Mouse (Mus musculus) MEL (cell line): ENCODE results near the gene Ptpra.

Experiments used
- BHLHE40 ChIP-seq: IDR thresholded peaks from 2 replicates; pipeline ENCODE4 v1.6.1; 2012; ENCODE audit warnings: low read depth, mild to moderate bottlenecking, inconsistent platforms, low read length, improper control_type of control experiment, borderline replicate concordance
- CTCF ChIP-seq, 3 experiments: IDR thresholded peaks in 2 of 3; conservative IDR thresholded peaks in 1 of 3; 2 replicates each; pipeline ENCODE4 v1.5.1; 2011 to 2012; ENCODE audit warnings: low read length in 3 of 3, low read depth in 2 of 3, mild to moderate bottlenecking in 2 of 3, improper control_type of control experiment in 1 of 3, inconsistent platforms in 1 of 3, mixed read lengths in 1 of 3, moderate library complexity in 1 of 3; ENCODE audit not compliant: control insufficient read depth in 1 of 3, insufficient read depth in 1 of 3, poor library complexity in 1 of 3, severe bottlenecking in 1 of 3
- GATA1 ChIP-seq: IDR thresholded peaks from 2 replicates; pipeline ENCODE4 v1.6.1; 2011; ENCODE audit warnings: low read depth, low read length, improper control_type of control experiment
- MAFK ChIP-seq: IDR thresholded peaks from 2 replicates; pipeline ENCODE4 v1.6.1; 2011; ENCODE audit warnings: low read depth, mild to moderate bottlenecking, low read length, improper control_type of control experiment, borderline replicate concordance
- MAX ChIP-seq: IDR thresholded peaks from 2 replicates; pipeline ENCODE4 v1.6.1; 2011; ENCODE audit warnings: low read length, improper control_type of control experiment
- RCOR1 ChIP-seq: IDR thresholded peaks from 2 replicates; pipeline ENCODE4 v1.6.1; 2012; ENCODE audit warnings: low read depth, mild to moderate bottlenecking, inconsistent platforms, low read length, improper control_type of control experiment
- TAL1 ChIP-seq: IDR thresholded peaks from 2 replicates; pipeline ENCODE4 v1.6.1; 2012; ENCODE audit warnings: mild to moderate bottlenecking, inconsistent platforms, low read length, moderate library complexity, mixed read lengths
- USF1 ChIP-seq: IDR thresholded peaks from 2 replicates; pipeline ENCODE4 v1.6.1; 2014; ENCODE audit warnings: low read depth, mild to moderate bottlenecking, inconsistent platforms, low read length, improper control_type of control experiment, moderate library complexity

DNA sequence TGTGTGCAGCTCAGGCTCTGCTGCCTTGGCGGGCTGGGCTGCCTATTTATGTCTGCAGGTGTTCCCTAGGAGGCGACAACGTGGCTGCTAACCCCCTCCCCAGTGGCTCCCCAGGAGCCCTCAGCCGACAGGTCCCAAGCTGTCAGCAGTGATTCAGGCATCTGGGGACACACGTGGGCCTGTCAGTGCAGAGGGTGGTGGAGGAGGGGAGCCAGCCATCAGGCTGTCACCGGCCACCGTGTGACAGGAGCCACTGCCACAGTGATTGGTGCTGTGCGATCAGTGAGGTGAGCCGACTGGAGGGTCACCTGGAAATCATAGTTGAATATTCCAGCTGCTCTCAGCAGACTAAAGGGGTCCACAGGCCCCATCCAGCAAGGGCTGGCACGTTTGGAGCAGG lies 132.5 kb downstream of the Ptpra start, which contains the start of gene Avp:
- TF ChIP-seq GATA1 (no peak), USF1 (no peak), CTCF (IDR thresholded peaks at IDR 0.05 in 2 of 3, conservative IDR thresholded peaks at IDR 0.05 in 1 of 3; ENCODE audit: control insufficient read depth in 1 of 3, insufficient read depth in 1 of 3, low read depth in 2 of 3, low read length in 3 of 3, poor library complexity in 1 of 3, severe bottlenecking in 1 of 3) (no peak), MAX (no peak), BHLHE40 (no peak), RCOR1 (no peak), MAFK (no peak), TAL1 (no peak)
